Mouse (Mus musculus) embryonic fibroblast, embryonic 13.5 days (primary cell): ENCODE data around the gene Asprv1.

ENCODE experiments used
- CTCF ChIP-seq: IDR thresholded peaks from 2 replicates; pipeline ENCODE4 v1.5.1; 2011; ENCODE audit warnings: mild to moderate bottlenecking, control low read depth, low read length, moderate library complexity, borderline replicate concordance; ENCODE audit not compliant: insufficient read depth
- POLR2A ChIP-seq: IDR thresholded peaks from 2 replicates; pipeline ENCODE4 v1.6.1; 2011; ENCODE audit warnings: low read depth, mild to moderate bottlenecking, control low read depth, low read length, moderate library complexity

DNA sequence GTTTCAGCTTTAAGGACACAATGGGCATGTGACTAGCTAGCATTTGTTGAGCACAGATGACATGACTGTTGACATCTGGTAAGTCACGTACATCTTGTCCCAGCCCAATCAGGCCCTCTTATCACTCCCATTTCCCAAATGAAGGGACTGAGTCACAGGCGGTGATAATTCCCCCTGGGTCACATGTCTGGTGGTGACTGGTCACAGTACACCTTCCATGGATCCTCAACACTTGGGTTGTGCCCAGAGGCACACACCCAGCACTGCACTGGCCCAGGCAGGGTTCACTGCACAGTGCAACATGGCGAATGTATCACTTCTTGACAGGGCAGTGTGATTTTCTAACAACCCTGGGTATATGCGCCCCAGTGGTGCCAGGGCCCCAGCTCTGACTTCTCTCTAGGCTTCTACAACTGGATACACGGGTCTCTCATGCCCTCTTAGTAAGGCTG is 29.2 kb upstream of the Asprv1 start:
- TF ChIP-seq CTCF (no peak), POLR2A (no peak)
